Mouse (Mus musculus) ES-E14 (cell line): ENCODE results near the gene Mamdc4. TPM values are rescaled to one million over a fixed set of nuclear protein-coding genes. Genes with fewer than 3 reads are reported as not detected.

Experiments used
- DNase-seq: peaks from one replicate; pipeline ENCODE4 v3.0.0-alpha.2; 2013; ENCODE audit warnings: low read depth, low spot score
- H3K27ac ChIP-seq: 2 replicates; pipeline ENCODE4 v1.5.1; 2012; ENCODE audit warnings: low read depth, mild to moderate bottlenecking, low read length, moderate library complexity, mixed read lengths; ENCODE audit not compliant: poor library complexity, insufficient read depth, severe bottlenecking
- H3K36me3 ChIP-seq: 2 replicates; pipeline ENCODE4 v1.6.1; 2012; ENCODE audit warnings: mild to moderate bottlenecking, low read length, moderate library complexity, mixed read lengths; ENCODE audit not compliant: control insufficient read depth, poor library complexity, insufficient read depth, severe bottlenecking
- H3K4me1 ChIP-seq, 2 experiments: fragments of 150-350 bp in 1 of 2; sonication (generic) in 1 of 2; 2 replicates each; pipeline ENCODE4 v1.6.1; 2012; ENCODE audit warnings: low read length in 2 of 2, mild to moderate bottlenecking in 1 of 2, mixed read lengths in 1 of 2; ENCODE audit not compliant: control insufficient read depth in 2 of 2, insufficient read depth in 2 of 2, poor library complexity in 1 of 2
- H3K4me3 ChIP-seq, 2 experiments: fragments of 150-350 bp in 1 of 2; sonication (generic) in 1 of 2; 2 replicates each; pipeline ENCODE4 v1.5.1; 2012; ENCODE audit warnings: low read length in 2 of 2, low read depth in 1 of 2, mild to moderate bottlenecking in 1 of 2, mixed read lengths in 1 of 2; ENCODE audit not compliant: insufficient read depth in 1 of 2, poor library complexity in 1 of 2, severe bottlenecking in 1 of 2
- H3K9ac ChIP-seq: 2 replicates; pipeline ENCODE4 v1.6.1; 2012; ENCODE audit warnings: low read depth, mild to moderate bottlenecking, low read length, mixed read lengths; ENCODE audit not compliant: poor library complexity, insufficient read depth, severe bottlenecking
- H3K9me3 ChIP-seq: fragments of 150-350 bp; sonication (generic); 2 replicates; pipeline ENCODE4 v1.6.1; 2012; ENCODE audit warnings: low read depth, mild to moderate bottlenecking, low read length; ENCODE audit not compliant: control insufficient read depth, insufficient read depth
- CHD2 ChIP-seq: IDR thresholded peaks from 2 replicates; pipeline ENCODE4 v1.6.1; 2014; ENCODE audit warnings: mild to moderate bottlenecking, low read depth, low read length, inconsistent platforms
- HCFC1 ChIP-seq: IDR thresholded peaks from 2 replicates; pipeline ENCODE4 v1.6.1; 2012; ENCODE audit warnings: low read length, inconsistent platforms, borderline replicate concordance; ENCODE audit not compliant: insufficient read depth
- MAFK ChIP-seq: IDR thresholded peaks from 2 replicates; pipeline ENCODE4 v1.6.1; 2014; ENCODE audit warnings: mild to moderate bottlenecking, low read depth, low read length, inconsistent platforms; ENCODE audit not compliant: insufficient read depth
- ZC3H11A ChIP-seq: IDR thresholded peaks from 2 replicates; pipeline ENCODE4 v1.6.1; 2012; ENCODE audit warnings: low read depth, mild to moderate bottlenecking, inconsistent platforms, low read length, borderline replicate concordance
- ZNF384 ChIP-seq: IDR thresholded peaks from 2 replicates; pipeline ENCODE4 v1.6.1; 2012; ENCODE audit warnings: low read depth, low read length, inconsistent platforms
- in situ Hi-C, 2 experiments: fragments of 600-800 bp; cut with MboI; formaldehyde crosslinking; loops; one replicate each; pipeline ENCODE4 v1.15.1; 2025; ENCODE audit warnings: low sequenced_read_pairs in 2 of 2, inconsistent platforms in 1 of 2; ENCODE audit not compliant: unreplicated experiment in 2 of 2
- total RNA-seq: library from RNA; depleted of rRNA; stranded (reverse); fragments of 300-350 nt; gene quantifications from 2 replicates; pipeline ENCODE4 v1.2.3, GENCODE M21; 2012

Mamdc4 gene
- total RNA-seq, 1 experiment = 4.1 TPM

DNA sequence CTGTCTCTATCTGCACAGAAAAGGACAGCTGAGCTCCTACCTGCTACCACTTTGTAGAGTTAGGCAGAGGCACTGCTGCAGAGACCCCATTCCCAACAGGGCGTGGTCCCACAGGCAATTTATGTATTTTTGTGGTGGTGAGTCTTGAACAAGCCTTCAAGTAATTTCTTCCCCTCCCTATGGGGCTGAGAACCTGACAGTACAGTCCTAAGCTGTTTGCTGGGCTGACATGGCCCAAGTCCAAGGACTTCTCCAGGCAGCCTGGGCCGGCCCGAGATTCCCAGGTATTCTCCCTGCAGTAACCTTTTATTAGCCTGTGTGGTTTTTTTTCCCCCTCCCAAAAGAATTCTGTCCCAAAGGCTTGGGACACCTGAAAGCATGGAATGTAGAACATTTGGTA, 9.5 kb upstream of the Mamdc4 start:
- DNase-seq = no peak
- H3K9me3 ChIP-seq = no peaks in the 10 kb centered on the region
- H3K9ac ChIP-seq = no peak overlapping the region
- peaks cover 30% of the 10 kb centered on the region; the same call in 1 of the 2 replicates for H3K36me3 ChIP-seq
- H3K4me3 ChIP-seq = no peak overlapping the region
- TF ChIP-seq MAFK = no peak
- no peak for TF ChIP-seq ZC3H11A
- TF ChIP-seq ZNF384 = no peak
- no peak for TF ChIP-seq HCFC1
- TF ChIP-seq CHD2 = no peak
- in situ Hi-C loops = no loop called here
- no peak overlapping the region for H3K27ac ChIP-seq
- peaks cover 0 to 11% of the 10 kb centered on the region in 2 experiments; a peak in 2 of 4 replicates for H3K4me1 ChIP-seq

- DNase-seq = no peak
- H3K4me1 ChIP-seq = peaks cover 0 to 14% of the 10 kb centered on the region in 2 experiments; a peak in 2 of 4 replicates
- no peaks in the 10 kb centered on the region for H3K9me3 ChIP-seq
- H3K27ac ChIP-seq = no peak overlapping the region
- H3K4me3 ChIP-seq = no peak overlapping the region
- H3K36me3 ChIP-seq = peaks cover 30% of the 10 kb centered on the region; the same call in 1 of the 2 replicates
- no peak for TF ChIP-seq ZNF384
- TF ChIP-seq ZC3H11A = no peak
- no peak for TF ChIP-seq MAFK
- TF ChIP-seq CHD2 = no peak
- TF ChIP-seq HCFC1 = no peak
- H3K9ac ChIP-seq = no peak overlapping the region
- in situ Hi-C loops = no loop called here
Measured at GRCm38 (mm10) chr2:25583571-25583970, 8.9 kb upstream of the Mamdc4 start.

DNA sequence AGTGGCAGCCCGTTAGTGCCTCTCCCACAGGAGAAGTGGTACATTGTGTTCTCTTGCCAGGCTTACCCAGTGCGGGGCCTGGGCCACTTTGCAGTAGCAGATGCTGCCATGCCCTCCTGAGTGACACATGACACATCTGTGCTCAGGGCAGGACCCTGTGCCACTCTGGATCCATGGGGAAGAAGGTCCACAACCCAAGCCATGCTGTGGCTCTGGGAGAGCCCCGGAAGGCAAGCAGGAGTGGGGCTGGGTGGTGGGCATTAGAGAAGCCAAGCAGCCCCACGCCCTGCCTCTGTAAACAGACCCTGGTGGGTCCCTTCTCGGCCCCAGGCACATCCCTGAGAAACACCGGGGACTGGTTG, 8.5 kb upstream of the Mamdc4 start:
- no peaks in the 10 kb centered on the region for H3K9me3 ChIP-seq
- TF ChIP-seq ZNF384 = no peak
- TF ChIP-seq ZC3H11A = no peak
- no peak for TF ChIP-seq HCFC1
- TF ChIP-seq CHD2 = no peak
- TF ChIP-seq MAFK = no peak
- in situ Hi-C loops = no loop called here
- no peak overlapping the region for H3K9ac ChIP-seq
- peaks cover 0 to 18% of the 10 kb centered on the region in 2 experiments; a peak in 2 of 4 replicates for H3K4me1 ChIP-seq
- H3K36me3 ChIP-seq = peaks cover 27% of the 10 kb centered on the region; the same call in 1 of the 2 replicates
- no peak overlapping the region for H3K27ac ChIP-seq
- no peak overlapping the region for H3K4me3 ChIP-seq
- DNase-seq = no peak

DNA sequence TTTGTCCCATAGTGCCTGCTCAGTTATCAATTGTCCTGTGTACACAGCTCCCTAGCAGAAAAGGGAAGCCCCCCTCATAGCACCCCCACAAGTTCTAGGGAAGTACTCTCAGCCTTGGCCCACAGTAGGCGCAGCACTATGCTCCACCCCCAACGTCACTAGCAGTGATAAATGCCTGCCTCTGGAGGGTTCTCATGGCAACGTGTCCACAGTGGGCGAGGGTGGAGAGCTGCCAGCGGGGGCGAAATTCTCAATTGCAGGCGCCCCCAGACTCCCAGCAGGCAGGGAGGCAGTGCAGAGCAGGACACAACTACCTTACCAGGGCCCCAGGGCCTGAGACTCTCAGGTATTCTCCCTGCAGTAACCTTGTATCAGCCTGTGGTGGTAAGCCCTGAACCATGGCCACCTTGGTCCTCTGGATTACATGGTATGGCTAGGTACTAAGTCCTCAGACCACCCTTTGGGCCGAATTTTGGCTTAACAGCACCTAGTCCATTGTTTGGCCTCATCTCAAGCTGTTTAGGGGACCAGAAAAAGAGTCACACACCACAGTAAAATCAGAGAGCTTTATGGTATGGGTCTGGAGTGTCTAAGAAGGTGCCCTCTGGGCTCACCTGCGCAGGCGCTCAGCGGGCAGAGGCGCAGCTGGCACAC, 7.9 kb upstream of the Mamdc4 start:
- Histone ChIP-seq H3K36me3 (peaks cover 27% of the 10 kb centered on the region; the same call in 1 of the 2 replicates), H3K9ac (no peak overlapping the region), H3K4me1 (peaks cover 0 to 22% of the 10 kb centered on the region in 2 experiments; a peak in 2 of 4 replicates), H3K4me3 (no peak overlapping the region), H3K27ac (no peak overlapping the region), H3K9me3 (no peaks in the 10 kb centered on the region)
- no peak for DNase-seq
- in situ Hi-C loops = no loop called here
- TF ChIP-seq ZNF384 (no peak), HCFC1 (no peak), MAFK (no peak), ZC3H11A (no peak), CHD2 (no peak)

DNA sequence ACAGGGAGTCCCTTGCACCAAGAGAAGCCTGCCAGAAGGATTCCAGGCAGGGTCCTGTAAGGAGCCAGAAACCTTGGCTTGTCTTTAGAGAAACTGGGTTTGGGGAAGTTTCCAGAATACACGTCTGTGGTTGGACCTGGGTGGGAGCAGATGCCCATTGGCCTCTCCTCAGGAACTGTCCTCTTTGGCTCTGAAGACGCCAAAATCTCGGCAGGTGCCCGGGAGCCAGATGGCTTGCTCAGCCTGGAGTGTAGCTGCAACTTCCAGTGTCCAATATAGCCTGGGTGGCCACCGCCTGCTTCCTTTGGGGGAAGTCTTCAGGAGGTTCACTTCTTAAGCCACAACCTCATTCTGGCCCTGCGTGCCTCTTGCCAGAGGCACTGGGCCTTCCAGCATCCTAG, 7.3 kb upstream of the Mamdc4 start:
- no peak for DNase-seq
- Histone ChIP-seq H3K36me3 (peaks cover 21% of the 10 kb centered on the region; the same call in 1 of the 2 replicates), H3K4me1 (peaks cover 0 to 28% of the 10 kb centered on the region in 2 experiments; a peak in 2 of 4 replicates), H3K4me3 (no peak overlapping the region), H3K9me3 (no peaks in the 10 kb centered on the region), H3K27ac (no peak overlapping the region), H3K9ac (no peak overlapping the region)
- in situ Hi-C loops = no loop called here
- no peak for TF ChIP-seq HCFC1
- no peak for TF ChIP-seq MAFK
- no peak for TF ChIP-seq ZNF384
- TF ChIP-seq CHD2 = no peak
- TF ChIP-seq ZC3H11A = no peak
